Mouse (Mus musculus): ENCODE results near the gene Serpina3m. TPM values are rescaled to one million over a fixed set of nuclear protein-coding genes. Genes with fewer than 3 reads are reported as not detected.
"Not testable (repeated sequence)": the region's sequence is repeated elsewhere in the genome, so short reads cannot be mapped to it uniquely, and the experiment has no call there.

Gene Serpina3m
- not detected for total RNA-seq (2021)
- long read RNA-seq, experiment 1 = 0 reads
- long read RNA-seq, experiment 2 = 0 reads

GRCm38 (mm10) chr12:104338226-104338625 is at the start of gene Serpina3m, which contains the start of gene Serpina3k:
Serpina3m (plus strand) TSS chr12:104338486.
Serpina3k (plus strand) TSS chr12:104338486.
- intact Hi-C loops (cut with DNase I); DNase-seq; H3K4me3 ChIP-seq; H3K27ac ChIP-seq: not testable (repeated sequence)

- Histone ChIP-seq H3K4me3 (no peak overlapping the region), H3K27ac (no peak overlapping the region)
- no peak for DNase-seq
- TF ChIP-seq CTCF (IDR thresholded peaks at IDR 0.05) = no peak
- intact Hi-C loops (cut with DNase I) = no loop called here
Observed at GRCm38 (mm10) chr12:104289872-104290271, 48.4 kb upstream of the Serpina3m start.

- Histone ChIP-seq H3K4me3 (no peak overlapping the region), H3K27ac (no peak overlapping the region)
- no peak for DNase-seq
- no peak for TF ChIP-seq CTCF (IDR thresholded peaks at IDR 0.05)
- intact Hi-C loops (cut with DNase I) = no loop called here
Observed at GRCm38 (mm10) chr12:104293963-104294362, 44.3 kb upstream of the Serpina3m start.

DNA sequence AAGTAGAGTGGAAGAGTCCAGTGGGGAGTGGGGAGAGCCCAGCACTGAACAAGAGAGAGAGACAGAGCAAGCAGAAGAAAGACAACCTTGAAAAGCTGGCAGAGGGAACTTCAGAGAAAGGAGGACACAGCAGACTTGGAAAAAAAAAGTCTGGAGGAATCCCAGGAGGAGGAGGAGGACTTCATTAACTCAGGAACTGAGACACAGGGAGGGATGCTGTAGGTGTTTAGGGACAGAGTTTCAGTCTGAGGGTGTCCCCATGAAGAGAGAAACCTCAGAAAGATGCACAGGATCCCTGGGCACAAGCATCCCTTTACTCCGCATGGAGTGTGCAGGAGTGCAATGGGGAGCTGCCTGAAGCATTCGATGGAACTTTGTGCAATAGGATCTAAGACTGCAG is 40.2 kb upstream of the Serpina3m start:
- no peak overlapping the region for H3K27ac ChIP-seq
- DNase-seq = no peak
- no peak overlapping the region for H3K4me3 ChIP-seq
- no peak for TF ChIP-seq CTCF (IDR thresholded peaks at IDR 0.05)
- intact Hi-C loops (cut with DNase I) = no loop called here

- DNase-seq = no peak
- intact Hi-C loops (cut with DNase I) = no loop called here
- no peak for TF ChIP-seq CTCF (IDR thresholded peaks at IDR 0.05)
- Histone ChIP-seq H3K27ac (no peak overlapping the region), H3K4me3 (no peak overlapping the region)
Observed at GRCm38 (mm10) chr12:104305991-104306390, 32.3 kb upstream of the Serpina3m start.

DNA sequence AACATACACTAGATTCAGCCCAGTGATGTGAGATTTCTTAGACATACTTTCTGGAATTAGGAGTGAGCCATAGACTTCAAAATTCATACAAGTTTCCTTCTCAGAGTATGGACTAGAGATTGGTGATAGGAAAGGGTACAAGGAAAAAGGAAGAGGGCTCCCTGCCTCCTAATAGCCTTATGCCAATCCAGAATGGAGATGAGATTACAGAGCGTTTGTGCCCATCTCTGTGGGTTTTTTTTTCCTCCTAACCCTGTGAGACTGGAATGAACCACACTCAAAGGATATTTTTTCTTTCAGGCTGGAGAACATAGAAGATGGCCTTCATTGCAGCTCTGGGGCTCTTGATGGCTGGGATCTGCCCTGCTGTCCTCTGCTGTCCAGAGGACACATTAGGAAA is 24.0 kb upstream of the Serpina3m start, which contains the start of gene Serpina3j:
Serpina3j (plus strand) TSS at position 301 of the 400 bp plus-strand sequence.
- no peak for DNase-seq
- Histone ChIP-seq H3K27ac (no peak within 1 kb of the TSS), H3K4me3 (no peak within 1 kb of the TSS)
- no peak for TF ChIP-seq CTCF (IDR thresholded peaks at IDR 0.05)
- intact Hi-C loops (cut with DNase I) = no loop called here

DNA sequence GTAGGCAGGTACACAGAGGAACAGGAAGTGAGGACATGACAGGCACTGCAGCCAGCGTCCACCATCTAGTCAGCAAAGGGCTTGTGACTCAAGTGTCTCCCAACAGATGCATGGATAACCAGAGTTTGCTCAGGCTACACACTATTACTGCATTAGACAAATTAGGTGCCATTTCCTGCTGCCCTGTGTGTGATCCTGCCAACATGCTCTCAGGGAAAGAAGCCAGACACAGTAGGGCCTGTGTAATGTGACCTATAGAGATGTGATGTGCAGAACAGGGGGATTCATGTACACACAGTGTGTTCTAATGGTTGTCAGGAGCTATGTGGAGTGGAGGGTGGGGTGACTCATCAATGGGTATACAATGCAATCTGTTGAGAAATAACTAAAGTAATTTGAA is 15.8 kb upstream of the Serpina3m start:
- no peak for DNase-seq
- intact Hi-C loops (cut with DNase I) = no loop called here
- no peak overlapping the region for H3K4me3 ChIP-seq
- no peak overlapping the region for H3K27ac ChIP-seq
- no peak for TF ChIP-seq CTCF (IDR thresholded peaks at IDR 0.05)

- no peak for TF ChIP-seq CTCF (IDR thresholded peaks at IDR 0.05)
- intact Hi-C loops (cut with DNase I) = no loop called here
- no peak overlapping the region for H3K27ac ChIP-seq
- no peak overlapping the region for H3K4me3 ChIP-seq
- no peak for DNase-seq
Observed at GRCm38 (mm10) chr12:104331701-104332100, 6.6 kb upstream of the Serpina3m start.

DNA sequence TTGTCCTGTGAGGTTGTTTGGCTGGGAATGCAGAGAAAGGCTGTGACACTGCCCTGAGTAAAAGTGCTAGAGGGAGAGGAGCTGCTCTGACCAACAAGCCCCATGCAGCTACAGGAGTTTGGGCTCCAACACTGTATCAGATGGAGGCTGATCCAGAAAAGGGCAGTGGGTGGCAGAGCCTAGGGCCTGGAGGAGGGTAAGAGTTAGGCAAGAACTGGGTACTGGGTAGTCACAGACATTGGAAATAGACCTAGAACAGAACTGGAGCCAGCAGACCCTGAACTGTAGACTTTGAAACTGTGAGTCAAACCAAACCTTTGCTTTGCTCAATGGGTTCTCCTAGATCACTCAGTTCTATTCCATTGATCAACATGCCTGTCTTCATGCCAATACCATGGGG is 1.4 kb upstream of the Serpina3m start:
- intact Hi-C loops (cut with DNase I); H3K27ac ChIP-seq; H3K4me3 ChIP-seq; DNase-seq: not testable (repeated sequence)

DNA sequence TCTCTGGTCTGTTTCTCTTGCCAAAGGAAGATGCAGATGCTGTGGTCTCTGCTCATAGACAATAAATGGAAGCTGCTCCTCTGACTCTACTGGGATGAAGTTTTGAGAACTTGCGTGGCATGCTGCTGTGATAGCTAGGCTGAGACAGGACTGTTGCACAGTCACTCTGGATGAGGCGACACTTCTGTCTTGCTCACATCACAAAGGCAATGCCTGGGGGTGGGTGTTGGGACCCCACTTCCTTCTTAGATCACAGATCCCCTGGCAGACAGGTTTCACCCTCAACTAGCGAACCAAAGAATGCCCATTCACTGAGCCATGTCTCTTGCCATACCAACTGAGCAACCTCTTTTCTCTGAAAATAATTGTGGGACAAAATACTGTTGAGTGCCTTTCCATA is 419 bp downstream of the Serpina3m start:
- no peak for TF ChIP-seq CTCF (IDR thresholded peaks at IDR 0.05)
- intact Hi-C loops (cut with DNase I) = no loop called here
- no peak overlapping the region for H3K4me3 ChIP-seq
- no peak overlapping the region for H3K27ac ChIP-seq
- no peak for DNase-seq

GRCm38 (mm10) chr12:104342489-104342888 is 4.2 kb downstream of the Serpina3m start:
- H3K27ac ChIP-seq; intact Hi-C loops (cut with DNase I); DNase-seq; H3K4me3 ChIP-seq: not testable (repeated sequence)

DNA sequence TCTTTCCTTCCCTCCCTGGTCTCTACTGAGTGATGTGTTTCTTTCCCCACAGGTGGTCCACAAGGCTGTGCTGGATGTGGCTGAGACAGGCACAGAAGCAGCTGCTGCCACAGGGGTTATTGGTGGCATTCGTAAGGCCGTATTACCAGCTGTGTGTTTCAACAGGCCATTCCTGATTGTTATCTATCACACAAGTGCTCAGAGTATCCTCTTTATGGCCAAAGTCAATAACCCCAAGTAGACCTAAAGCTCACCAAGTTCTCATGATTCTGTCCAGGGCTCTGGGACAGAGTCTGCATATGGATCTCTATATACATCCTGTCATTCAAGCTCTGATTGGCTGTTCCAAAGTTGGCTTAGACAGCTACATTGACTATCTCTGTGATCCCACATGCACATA is 6.9 kb downstream of the Serpina3m start:
- no peak for DNase-seq
- H3K4me3 ChIP-seq = no peak overlapping the region
- no peak for TF ChIP-seq CTCF (IDR thresholded peaks at IDR 0.05)
- no peak overlapping the region for H3K27ac ChIP-seq
- intact Hi-C loops (cut with DNase I) = no loop called here

DNA sequence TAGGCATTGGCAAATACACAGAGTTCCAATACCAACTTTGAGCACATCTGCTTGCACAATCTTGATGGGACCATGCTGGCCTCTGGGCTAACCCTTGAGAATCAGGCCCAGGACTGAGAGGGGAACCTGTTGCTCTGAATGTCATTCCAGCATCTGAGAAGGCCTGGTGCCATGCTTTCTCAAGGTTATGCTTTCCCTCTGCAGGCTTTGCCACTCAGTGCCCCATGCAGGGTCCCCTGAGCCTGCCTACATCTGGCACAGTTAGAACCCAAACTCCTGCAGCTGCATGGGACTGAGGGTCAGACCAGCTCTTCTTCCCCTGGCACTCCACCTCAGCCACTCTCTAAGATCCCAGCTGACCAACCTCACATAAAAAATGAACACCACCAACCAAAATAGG is 7.4 kb downstream of the Serpina3m start:
- no peak for TF ChIP-seq CTCF (IDR thresholded peaks at IDR 0.05)
- intact Hi-C loops (cut with DNase I) = no loop called here
- DNase-seq = no peak
- Histone ChIP-seq H3K4me3 (no peak overlapping the region), H3K27ac (no peak overlapping the region)

GRCm38 (mm10) chr12:104347091-104347490 is 8.8 kb downstream of the Serpina3m start:
- no peak overlapping the region for H3K4me3 ChIP-seq
- intact Hi-C loops (cut with DNase I) = no loop called here
- no peak for DNase-seq
- H3K27ac ChIP-seq = no peak overlapping the region
- no peak for TF ChIP-seq CTCF (IDR thresholded peaks at IDR 0.05)

GRCm38 (mm10) chr12:104351812-104352211 is 13.5 kb downstream of the Serpina3m start:
- peak; percentile 40 for DNase-seq
- TF ChIP-seq CTCF (IDR thresholded peaks at IDR 0.05) = peak; percentile 47
- H3K27ac ChIP-seq; intact Hi-C loops (cut with DNase I); H3K4me3 ChIP-seq: not testable (repeated sequence)

Measured in gastrocnemius, adult 2 months (tissue).